Mouse (Mus musculus): ENCODE measurements around the gene Ecm1. TPM values are rescaled to one million over a fixed set of nuclear protein-coding genes. Genes with fewer than 3 reads are reported as not detected.
A peak's percentile ranks its signal among the peaks of the same experiment; 100 is the strongest.

Ecm1 gene
- polyA plus RNA-seq, 1 experiment from 2014 or later: 66.1 TPM

- Histone ChIP-seq H3K27ac (replicated peaks in 1 of 2; ENCODE audit: control insufficient read depth in 1 of 2, insufficient read depth in 1 of 2, low read depth in 2 of 2, low read length in 2 of 2) (no peak overlapping the region), H3K9me3 (ENCODE audit: control insufficient read depth, low read length) (no peaks in the 10 kb centered on the region), H3K4me1 (ENCODE audit: control insufficient read depth in 2 of 2, insufficient read depth in 2 of 2, low read length in 2 of 2) (peaks cover 36 to 47% of the 10 kb centered on the region in 2 experiments), H3K4me2 (ENCODE audit: low read length) (no peak overlapping the region), H3K36me3 (ENCODE audit: control insufficient read depth, insufficient read depth, low read length) (peaks cover 22% of the 10 kb centered on the region; the same call in 1 of the 2 replicates), H3K9ac (ENCODE audit: low read length) (no peak overlapping the region), H3K27me3 (ENCODE audit: control insufficient read depth, insufficient read depth, low read length) (no peaks in the 10 kb centered on the region), H3K4me3 (ENCODE audit: control insufficient read depth in 1 of 2, insufficient read depth in 1 of 2, low read depth in 1 of 2, low read length in 2 of 2) (no peak overlapping the region)
- WGBS: 82% methylated on average over 12 of the region's 12 CpGs
- ATAC-seq (ENCODE audit: insufficient number of reproducible peaks, insufficient read depth, low FRiP score, low read depth): no peak
These were observed 4.2 kb downstream of the Ecm1 start for GRCm38 (mm10) chr3:95735071-95735670.

- peaks cover 26 to 37% of the 10 kb centered on the region in 2 experiments for H3K4me1 ChIP-seq (ENCODE audit: control insufficient read depth in 2 of 2, insufficient read depth in 2 of 2, low read length in 2 of 2)
- no peak overlapping the region for H3K4me2 ChIP-seq (ENCODE audit: low read length)
- H3K27me3 ChIP-seq (ENCODE audit: control insufficient read depth, insufficient read depth, low read length): no peaks in the 10 kb centered on the region
- WGBS: 72% methylated on average over 13 of the region's 13 CpGs
- peaks cover 22% of the 10 kb centered on the region; the same call in 1 of the 2 replicates for H3K36me3 ChIP-seq (ENCODE audit: control insufficient read depth, insufficient read depth, low read length)
- H3K27ac ChIP-seq (replicated peaks in 1 of 2; ENCODE audit: control insufficient read depth in 1 of 2, insufficient read depth in 1 of 2, low read depth in 2 of 2, low read length in 2 of 2): no peak overlapping the region
- ATAC-seq (ENCODE audit: insufficient number of reproducible peaks, insufficient read depth, low FRiP score, low read depth): no peak
- H3K9me3 ChIP-seq (ENCODE audit: control insufficient read depth, low read length): no peaks in the 10 kb centered on the region
- no peak overlapping the region; the same call in 1 of the 2 replicates for H3K9ac ChIP-seq (ENCODE audit: low read length)
- no peak overlapping the region for H3K4me3 ChIP-seq (ENCODE audit: control insufficient read depth in 1 of 2, insufficient read depth in 1 of 2, low read depth in 1 of 2, low read length in 2 of 2)
These were observed 5.2 kb downstream of the Ecm1 start for GRCm38 (mm10) chr3:95734092-95734702.

GRCm38 (mm10) chr3:95732744-95733521 lies 6.4 kb downstream of the Ecm1 start:
- H3K4me2 ChIP-seq (ENCODE audit: low read length): no peak overlapping the region
- no peaks in the 10 kb centered on the region for H3K9me3 ChIP-seq (ENCODE audit: control insufficient read depth, low read length)
- H3K4me3 ChIP-seq (ENCODE audit: control insufficient read depth in 1 of 2, insufficient read depth in 1 of 2, low read depth in 1 of 2, low read length in 2 of 2): no peak overlapping the region
- H3K36me3 ChIP-seq (ENCODE audit: control insufficient read depth, insufficient read depth, low read length): peaks cover 22% of the 10 kb centered on the region; the same call in 1 of the 2 replicates
- H3K9ac ChIP-seq (ENCODE audit: low read length): no peak overlapping the region
- peaks cover 14 to 27% of the 10 kb centered on the region in 2 experiments for H3K4me1 ChIP-seq (ENCODE audit: control insufficient read depth in 2 of 2, insufficient read depth in 2 of 2, low read length in 2 of 2)
- WGBS: 51% methylated on average over 11 of the region's 11 CpGs
- no peak for ATAC-seq (ENCODE audit: insufficient number of reproducible peaks, insufficient read depth, low FRiP score, low read depth)
- H3K27ac ChIP-seq (replicated peaks in 1 of 2; ENCODE audit: control insufficient read depth in 1 of 2, insufficient read depth in 1 of 2, low read depth in 2 of 2, low read length in 2 of 2): peak overlapping the region; percentile 46 to 50; a peak in 3 of 4 replicates
- no peaks in the 10 kb centered on the region for H3K27me3 ChIP-seq (ENCODE audit: control insufficient read depth, insufficient read depth, low read length)

- ATAC-seq (ENCODE audit: insufficient number of reproducible peaks, insufficient read depth, low FRiP score, low read depth): no peak
- H3K27me3 ChIP-seq (ENCODE audit: control insufficient read depth, insufficient read depth, low read length): no peaks in the 10 kb centered on the region
- no peak overlapping the region for H3K27ac ChIP-seq (replicated peaks in 1 of 2; ENCODE audit: control insufficient read depth in 1 of 2, insufficient read depth in 1 of 2, low read depth in 2 of 2, low read length in 2 of 2)
- no peak overlapping the region for H3K4me2 ChIP-seq (ENCODE audit: low read length)
- H3K4me3 ChIP-seq (ENCODE audit: control insufficient read depth in 1 of 2, insufficient read depth in 1 of 2, low read depth in 1 of 2, low read length in 2 of 2): no peak overlapping the region
- no peak overlapping the region for H3K9ac ChIP-seq (ENCODE audit: low read length)
- peaks cover 22% of the 10 kb centered on the region; the same call in 1 of the 2 replicates for H3K36me3 ChIP-seq (ENCODE audit: control insufficient read depth, insufficient read depth, low read length)
- H3K9me3 ChIP-seq (ENCODE audit: control insufficient read depth, low read length): no peaks in the 10 kb centered on the region
- 83% methylated on average over 9 of the region's 9 CpGs for WGBS
- peaks cover 9 to 21% of the 10 kb centered on the region in 2 experiments for H3K4me1 ChIP-seq (ENCODE audit: control insufficient read depth in 2 of 2, insufficient read depth in 2 of 2, low read length in 2 of 2)
These were observed 7.1 kb downstream of the Ecm1 start for GRCm38 (mm10) chr3:95732297-95732696.

- WGBS: 92% methylated on average over 4 of the region's 4 CpGs
- H3K4me3 ChIP-seq (ENCODE audit: control insufficient read depth in 1 of 2, insufficient read depth in 1 of 2, low read depth in 1 of 2, low read length in 2 of 2): no peak overlapping the region
- no peak overlapping the region for H3K27ac ChIP-seq (replicated peaks in 1 of 2; ENCODE audit: control insufficient read depth in 1 of 2, insufficient read depth in 1 of 2, low read depth in 2 of 2, low read length in 2 of 2)
- H3K27me3 ChIP-seq (ENCODE audit: control insufficient read depth, insufficient read depth, low read length): no peaks in the 10 kb centered on the region
- peaks cover 9 to 17% of the 10 kb centered on the region in 2 experiments for H3K4me1 ChIP-seq (ENCODE audit: control insufficient read depth in 2 of 2, insufficient read depth in 2 of 2, low read length in 2 of 2)
- ATAC-seq (ENCODE audit: insufficient number of reproducible peaks, insufficient read depth, low FRiP score, low read depth): no peak
- H3K9ac ChIP-seq (ENCODE audit: low read length): no peak overlapping the region
- H3K9me3 ChIP-seq (ENCODE audit: control insufficient read depth, low read length): no peaks in the 10 kb centered on the region
- H3K4me2 ChIP-seq (ENCODE audit: low read length): no peak overlapping the region
- H3K36me3 ChIP-seq (ENCODE audit: control insufficient read depth, insufficient read depth, low read length): peaks cover 21% of the 10 kb centered on the region; the same call in 1 of the 2 replicates
These were observed 7.6 kb downstream of the Ecm1 start for GRCm38 (mm10) chr3:95731802-95732201.

GRCm38 (mm10) chr3:95730431-95730830 lies 8.9 kb downstream of the Ecm1 start:
- Histone ChIP-seq H3K4me1 (ENCODE audit: control insufficient read depth in 2 of 2, insufficient read depth in 2 of 2, low read length in 2 of 2) (peaks cover 9 to 15% of the 10 kb centered on the region in 2 experiments), H3K36me3 (ENCODE audit: control insufficient read depth, insufficient read depth, low read length) (peaks cover 9% of the 10 kb centered on the region; the same call in 1 of the 2 replicates), H3K9ac (ENCODE audit: low read length) (no peak overlapping the region), H3K9me3 (ENCODE audit: control insufficient read depth, low read length) (no peaks in the 10 kb centered on the region), H3K27ac (replicated peaks in 1 of 2; ENCODE audit: control insufficient read depth in 1 of 2, insufficient read depth in 1 of 2, low read depth in 2 of 2, low read length in 2 of 2) (no peak overlapping the region), H3K27me3 (ENCODE audit: control insufficient read depth, insufficient read depth, low read length) (no peaks in the 10 kb centered on the region), H3K4me3 (ENCODE audit: control insufficient read depth in 1 of 2, insufficient read depth in 1 of 2, low read depth in 1 of 2, low read length in 2 of 2) (no peak overlapping the region), H3K4me2 (ENCODE audit: low read length) (no peak overlapping the region)
- 86% methylated on average over 7 of the region's 7 CpGs for WGBS
- no peak; the same call in 1 of the 2 replicates for ATAC-seq (ENCODE audit: insufficient number of reproducible peaks, insufficient read depth, low FRiP score, low read depth)

- Histone ChIP-seq H3K27ac (replicated peaks in 1 of 2; ENCODE audit: control insufficient read depth in 1 of 2, insufficient read depth in 1 of 2, low read depth in 2 of 2, low read length in 2 of 2) (0 out of 4 replicates have a peak overlapping the region, but pooled peaks of 1 of the 2 experiments have one; percentile 12), H3K9ac (ENCODE audit: low read length) (no peak overlapping the region), H3K27me3 (ENCODE audit: control insufficient read depth, insufficient read depth, low read length) (no peaks in the 10 kb centered on the region), H3K9me3 (ENCODE audit: control insufficient read depth, low read length) (no peaks in the 10 kb centered on the region), H3K4me2 (ENCODE audit: low read length) (no peak overlapping the region), H3K4me1 (ENCODE audit: control insufficient read depth in 2 of 2, insufficient read depth in 2 of 2, low read length in 2 of 2) (peaks cover 9 to 15% of the 10 kb centered on the region in 2 experiments), H3K4me3 (ENCODE audit: control insufficient read depth in 1 of 2, insufficient read depth in 1 of 2, low read depth in 1 of 2, low read length in 2 of 2) (no peak overlapping the region), H3K36me3 (ENCODE audit: control insufficient read depth, insufficient read depth, low read length) (no peaks in the 10 kb centered on the region)
- no peak for ATAC-seq (ENCODE audit: insufficient number of reproducible peaks, insufficient read depth, low FRiP score, low read depth)
- 71% methylated on average over 2 of the region's 2 CpGs for WGBS
These were observed 10.5 kb downstream of the Ecm1 start for GRCm38 (mm10) chr3:95728906-95729305.
